Mouse (Mus musculus) cerebellum, adult 2 months (tissue): ENCODE measurements around the gene Cnih3. TPM values are rescaled to one million over a fixed set of nuclear protein-coding genes. Genes with fewer than 3 reads are reported as not detected.

Experiments
- DNase-seq, 2 experiments: peaks; one replicate each; pipeline ENCODE4 v3.0.0; 2021
- H3K27ac ChIP-seq: fragments of 200-500 bp; 2 replicates; pipeline ENCODE4 v1.5.1; 2012; ENCODE audit warnings: low read length, control low read depth, inconsistent platforms; ENCODE audit not compliant: insufficient read depth
- H3K27me3 ChIP-seq: fragments of 200-500 bp; 2 replicates; pipeline ENCODE4 v1.6.1; 2012; ENCODE audit warnings: inconsistent platforms, mild to moderate bottlenecking, low read length, moderate library complexity; ENCODE audit not compliant: control insufficient read depth, insufficient read depth
- H3K4me1 ChIP-seq: fragments of 200-500 bp; 2 replicates; pipeline ENCODE4 v1.6.1; 2011; ENCODE audit warnings: low read length; ENCODE audit not compliant: control insufficient read depth, insufficient read depth
- H3K4me3 ChIP-seq: fragments of 200-500 bp; replicated peaks from 2 replicates; pipeline ENCODE3; 2011; ENCODE audit warnings: mild to moderate bottlenecking, low read depth, low read length, control low read depth; ENCODE audit not compliant: insufficient read depth
- CTCF ChIP-seq: fragments of 200-500 bp; IDR thresholded peaks from 2 replicates; pipeline ENCODE4 v1.5.1; 2011; ENCODE audit warnings: low read depth, mild to moderate bottlenecking, control low read depth, low read length, moderate library complexity, borderline replicate concordance; ENCODE audit not compliant: insufficient read depth
- POLR2A ChIP-seq: fragments of 200-500 bp; IDR thresholded peaks from 2 replicates; pipeline ENCODE4 v1.6.1; 2011; ENCODE audit warnings: low read length, control low read depth, borderline replicate concordance; ENCODE audit not compliant: insufficient read depth
- WGBS: fragments of 180-500 bp; shearing (Covaris S2); methylation state at CpG from one replicate; pipeline ENCODE4 v1.1.7; 2018; 5-methylcytosine and 5-hydroxymethylcytosine counted together
- polyA plus RNA-seq: library from polyadenylated mRNA; depleted of rRNA; stranded (reverse); fragments of >200 nt; gene quantifications from 2 replicates; pipeline ENCODE4 v1.2.3, GENCODE M21; 2012

The Cnih3 gene
- polyA plus RNA-seq, 1 experiment, result 6.9 TPM

DNA sequence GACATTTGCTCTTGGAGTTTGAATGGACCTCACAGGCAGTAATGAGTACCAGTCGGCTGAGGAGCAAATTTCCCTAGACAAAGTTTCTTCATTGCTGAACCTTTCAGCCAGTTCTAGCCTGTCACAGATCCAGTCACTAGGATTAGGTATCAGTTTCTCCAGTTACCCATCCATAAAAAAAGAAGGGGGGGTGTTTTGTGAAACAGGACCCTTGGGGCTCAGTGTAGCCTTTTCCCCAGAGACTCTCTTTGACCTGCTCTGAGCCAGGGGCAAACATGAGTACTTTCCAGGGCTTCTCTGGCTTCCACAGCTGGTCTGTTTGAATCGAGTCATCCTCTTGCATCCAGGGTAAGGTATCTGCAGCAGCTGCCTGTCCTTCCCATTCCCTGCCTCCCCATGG lies 5.4 kb downstream of the Cnih3 start:
- H3K27ac ChIP-seq, result no peak overlapping the region
- H3K4me3 ChIP-seq, result no peak overlapping the region
- no peaks in the 10 kb centered on the region for H3K27me3 ChIP-seq
- DNase-seq, result no peak
- TF ChIP-seq POLR2A (no peak), CTCF (no peak)
- WGBS, result 59% methylated on average over 2 of the region's 2 CpGs
- H3K4me1 ChIP-seq, result 0 out of 2 replicates have a peak, but pooled peaks cover 4% of the 10 kb centered on the region

DNA sequence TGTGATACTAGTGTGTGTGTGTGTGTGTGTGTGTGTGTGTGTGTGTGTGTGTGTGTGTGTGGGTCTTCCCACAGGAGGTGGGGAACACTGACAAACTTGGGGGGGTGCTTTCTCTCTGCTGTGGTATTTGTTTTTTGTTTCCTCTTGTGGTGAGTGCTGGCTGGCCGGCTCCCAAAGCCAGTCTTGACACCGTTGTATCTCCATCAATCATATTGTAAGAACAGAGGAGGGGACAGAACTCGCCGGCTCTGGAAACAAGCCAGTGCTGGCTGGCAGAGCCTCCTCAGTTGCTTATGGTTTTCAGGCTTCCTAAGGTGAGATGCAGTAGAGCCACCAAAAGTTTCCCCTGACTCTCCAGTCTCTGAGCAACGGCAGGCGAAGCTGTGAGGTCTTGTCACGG lies 6.1 kb downstream of the Cnih3 start:
- no peak overlapping the region for H3K27ac ChIP-seq
- no peak overlapping the region for H3K4me3 ChIP-seq
- no peak for TF ChIP-seq CTCF
- no peak for TF ChIP-seq POLR2A
- no peak for DNase-seq
- H3K4me1 ChIP-seq, result no peaks in the 10 kb centered on the region
- no peaks in the 10 kb centered on the region for H3K27me3 ChIP-seq
- 18% methylated on average over 7 of the region's 7 CpGs for WGBS

DNA sequence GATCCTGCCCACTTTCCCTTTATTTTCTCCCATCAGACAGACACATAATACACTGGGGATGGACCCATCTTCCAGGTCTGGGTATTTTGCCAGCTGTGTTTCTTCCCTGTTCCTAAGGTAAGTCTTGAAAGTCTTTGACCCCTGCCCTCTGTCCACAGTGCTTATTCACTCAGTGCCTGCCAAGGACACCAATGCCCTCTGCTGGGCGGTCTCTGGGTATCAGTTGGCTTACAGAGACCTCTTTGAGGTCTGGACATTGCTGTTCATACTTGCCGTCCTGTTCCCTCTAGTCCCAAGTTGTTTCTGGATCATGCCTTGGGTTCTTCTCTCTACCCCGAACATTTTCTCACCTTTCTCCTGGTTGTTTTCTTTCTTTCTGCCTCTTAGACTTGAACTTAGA lies 8.3 kb downstream of the Cnih3 start:
- no peak for DNase-seq
- WGBS, result 87% methylated on average over 3 of the region's 3 CpGs
- no peak for TF ChIP-seq CTCF
- TF ChIP-seq POLR2A, result no peak

DNA sequence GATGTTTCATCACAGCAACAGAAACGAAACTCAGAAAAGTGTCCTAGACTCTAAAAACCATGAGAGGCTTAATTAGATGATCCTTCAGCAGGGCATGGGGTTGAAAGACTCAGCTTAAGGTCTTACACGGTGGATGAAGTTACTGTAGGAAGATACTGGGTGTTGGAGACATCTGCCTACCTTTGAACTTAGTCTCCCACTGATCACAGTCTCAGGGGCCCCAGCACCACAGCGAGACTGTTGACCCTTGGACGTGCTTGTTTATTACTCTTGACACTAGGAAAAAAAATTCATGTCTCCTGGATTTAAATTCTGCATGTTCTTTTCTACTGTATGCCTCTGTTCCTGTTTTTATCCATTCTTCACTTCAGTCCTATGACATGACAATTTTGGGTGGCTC lies 11.6 kb downstream of the Cnih3 start:
- no peak overlapping the region for H3K27ac ChIP-seq
- H3K4me1 ChIP-seq, result peaks cover 7% of the 10 kb centered on the region
- 92% methylated on average over 4 of the region's 4 CpGs for WGBS
- DNase-seq, result no peak
- no peaks in the 10 kb centered on the region for H3K27me3 ChIP-seq
- no peak overlapping the region for H3K4me3 ChIP-seq
- TF ChIP-seq POLR2A (no peak), CTCF (no peak)

More for the DNA sequence above, 8.3 kb downstream of the Cnih3 start:
- no peaks in the 10 kb centered on the region for H3K27me3 ChIP-seq
- H3K27ac ChIP-seq, result no peak overlapping the region
- peaks cover 7% of the 10 kb centered on the region for H3K4me1 ChIP-seq
- H3K4me3 ChIP-seq, result no peak overlapping the region

DNA sequence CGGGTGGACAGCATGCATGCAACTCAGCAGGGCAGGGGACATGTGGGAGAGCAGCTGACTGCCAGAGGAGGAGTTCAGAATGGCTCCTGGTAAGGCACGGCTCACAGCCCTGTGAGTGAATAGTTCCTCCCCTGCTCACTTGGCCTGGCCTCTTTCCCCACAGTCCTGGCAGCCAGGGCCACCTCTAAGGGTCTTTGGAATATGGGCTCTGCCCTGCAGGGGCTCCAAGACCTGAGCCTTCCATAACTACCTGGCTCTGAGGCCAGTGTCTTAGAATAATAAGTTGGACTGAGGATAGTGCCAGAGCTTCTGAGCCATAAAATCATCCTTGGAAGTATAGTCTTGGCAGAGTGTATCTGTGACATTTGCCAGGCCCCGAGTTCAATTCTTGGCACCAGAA lies 12.9 kb downstream of the Cnih3 start:
- Histone ChIP-seq H3K4me1 (peaks cover 7% of the 10 kb centered on the region), H3K27ac (no peak overlapping the region), H3K4me3 (no peak overlapping the region), H3K27me3 (no peaks in the 10 kb centered on the region)
- DNase-seq, result peak; percentile 16 to 53
- 10% methylated on average over 3 of the region's 3 CpGs for WGBS
- no peak for TF ChIP-seq POLR2A
- TF ChIP-seq CTCF, result no peak

DNA sequence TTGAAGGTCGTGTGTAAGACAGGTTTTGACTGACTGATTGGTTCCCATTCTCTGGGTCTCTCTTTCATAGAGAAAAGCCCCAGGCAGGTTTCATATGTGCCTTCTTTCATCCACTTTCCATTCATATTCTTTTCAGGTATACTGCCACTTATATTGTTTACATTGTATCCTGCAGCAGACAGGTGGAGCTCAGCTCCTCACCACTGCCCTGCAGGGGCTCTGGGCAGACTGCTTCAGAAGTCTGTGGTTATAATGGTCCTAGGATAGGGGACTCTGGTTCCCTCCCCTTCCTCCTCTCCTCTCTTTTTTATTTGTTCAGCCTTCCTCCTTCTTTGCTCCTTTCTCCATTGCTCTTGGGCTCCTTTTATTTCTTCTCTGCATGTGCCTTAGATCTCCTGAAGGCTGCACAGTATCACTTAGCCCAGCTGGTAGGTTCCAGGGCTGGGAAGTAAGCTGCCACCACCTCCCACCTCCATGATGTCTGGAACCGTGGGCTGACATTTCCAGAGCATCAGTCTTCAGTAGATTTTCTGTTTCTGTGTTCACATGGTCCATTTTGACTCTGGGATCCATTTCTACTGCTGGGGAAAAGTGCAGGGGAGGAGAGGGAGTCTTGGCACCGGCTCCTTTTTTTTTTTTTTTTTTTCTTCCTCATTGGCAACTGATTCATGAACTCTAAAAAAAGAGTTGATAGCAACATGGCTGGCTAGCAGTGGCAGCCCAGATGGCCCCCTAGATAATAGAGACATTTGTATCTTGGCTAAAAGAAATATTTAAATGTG lies 16.6 kb downstream of the Cnih3 start:
- Histone ChIP-seq H3K4me3 (no peak overlapping the region), H3K4me1 (peaks cover 7% of the 10 kb centered on the region), H3K27me3 (no peaks in the 10 kb centered on the region), H3K27ac (no peak overlapping the region)
- no peak for DNase-seq
- 17% methylated on average over 3 of the region's 3 CpGs for WGBS
- TF ChIP-seq POLR2A (no peak), CTCF (no peak)

DNA sequence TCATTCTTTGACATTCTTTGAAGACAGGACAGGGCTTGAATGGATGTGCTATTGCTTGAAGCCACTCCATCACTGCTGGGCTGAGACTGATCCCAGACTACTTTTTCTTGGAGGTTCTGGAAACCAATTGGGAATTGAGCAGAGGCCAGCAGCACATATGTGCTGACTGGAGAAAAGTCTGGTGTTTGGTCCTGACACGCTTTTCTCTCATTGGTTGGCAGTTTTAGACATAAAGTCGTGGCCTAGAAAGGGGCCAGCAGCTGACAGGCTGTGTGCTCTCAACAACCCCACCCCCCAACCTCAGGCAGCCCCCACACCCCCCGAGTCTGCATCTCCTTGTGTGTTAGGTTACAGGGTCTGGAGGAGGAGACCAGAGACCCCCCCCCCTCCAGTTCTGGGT lies 17.9 kb downstream of the Cnih3 start:
- Histone ChIP-seq H3K4me3 (no peak overlapping the region), H3K27me3 (no peaks in the 10 kb centered on the region), H3K4me1 (no peaks in the 10 kb centered on the region; the same call in 1 of the 2 replicates), H3K27ac (no peak overlapping the region)
- DNase-seq, result peak in 1 of 2 experiments; percentile 17
- TF ChIP-seq POLR2A (no peak), CTCF (no peak)
- 35% methylated on average over 3 of the region's 3 CpGs for WGBS

DNA sequence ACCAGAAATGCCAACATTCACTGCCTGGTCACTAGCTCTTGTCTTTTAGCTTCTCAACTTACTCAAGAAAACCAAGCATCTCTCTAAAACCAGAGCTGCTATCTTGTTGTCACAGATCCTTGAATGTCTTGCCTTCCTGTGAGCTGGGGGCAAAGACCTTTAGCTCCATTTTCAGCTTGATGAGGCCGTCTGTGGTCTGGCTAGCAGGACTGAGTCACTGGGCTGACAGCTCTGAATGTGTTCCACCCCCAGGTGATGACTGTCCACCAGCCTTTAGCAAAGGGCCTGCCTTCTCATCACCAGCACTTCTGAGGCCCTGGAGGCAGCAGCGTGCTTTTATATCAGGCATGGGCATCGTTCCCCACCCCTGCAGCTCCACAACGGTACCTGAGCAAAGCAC lies 18.8 kb downstream of the Cnih3 start:
- H3K4me3 ChIP-seq, result no peak overlapping the region
- H3K27me3 ChIP-seq, result no peaks in the 10 kb centered on the region
- no peak overlapping the region for H3K27ac ChIP-seq
- DNase-seq, result no peak
- H3K4me1 ChIP-seq, result no peaks in the 10 kb centered on the region; the same call in 1 of the 2 replicates
- TF ChIP-seq CTCF (no peak), POLR2A (no peak)
- WGBS, result 85% methylated on average over 4 of the region's 4 CpGs
